Mouse (Mus musculus) kidney, embryonic 14.5 days (tissue): Measurements from ENCODE around the gene AI182371. TPM values are rescaled to one million over a fixed set of nuclear protein-coding genes. Genes with fewer than 3 reads are reported as not detected.

ENCODE experiments used
- ATAC-seq: fragments of 200-750 bp; cut with Nextera tagmentation; 2 replicates; pipeline ENCODE4 v1.8.0; 2017; ENCODE audit warnings: moderate number of reproducible peaks, mild to moderate bottlenecking, moderate TSS enrichment, moderate library complexity; ENCODE audit not compliant: low FRiP score, low TSS enrichment
- H3K27ac ChIP-seq: fragments of 300-500 bp; sonication (generic); 2 replicates; pipeline ENCODE4 v1.5.1; 2014; ENCODE audit warnings: low read depth, mild to moderate bottlenecking, low read length, moderate library complexity, mixed read lengths
- H3K27me3 ChIP-seq: fragments of 300-500 bp; sonication (generic); 2 replicates; pipeline ENCODE4 v1.6.1; 2014; ENCODE audit warnings: mild to moderate bottlenecking, low read length; ENCODE audit not compliant: control insufficient read depth, insufficient read depth
- H3K36me3 ChIP-seq: fragments of 300-500 bp; sonication (generic); 2 replicates; pipeline ENCODE4 v1.6.1; 2014; ENCODE audit warnings: low read length, mixed read lengths; ENCODE audit not compliant: control insufficient read depth, insufficient read depth
- H3K4me1 ChIP-seq: fragments of 300-500 bp; sonication (generic); 2 replicates; pipeline ENCODE4 v1.6.1; 2014; ENCODE audit warnings: low read length, mixed read lengths; ENCODE audit not compliant: control insufficient read depth, insufficient read depth
- H3K4me2 ChIP-seq: fragments of 300-500 bp; sonication (generic); replicated peaks from 2 replicates; pipeline ENCODE4 v1.6.1; 2014; ENCODE audit warnings: low read depth, mild to moderate bottlenecking, low read length
- H3K4me3 ChIP-seq: fragments of 300-500 bp; sonication (generic); 2 replicates; pipeline ENCODE4 v1.5.1; 2014; ENCODE audit warnings: mild to moderate bottlenecking, low read length
- H3K9ac ChIP-seq: fragments of 300-500 bp; sonication (generic); 2 replicates; pipeline ENCODE4 v1.6.1; 2014; ENCODE audit warnings: low read depth, mild to moderate bottlenecking, low read length, moderate library complexity
- H3K9me3 ChIP-seq: fragments of 300-500 bp; sonication (generic); 2 replicates; pipeline ENCODE4 v1.6.1; 2016; ENCODE audit warnings: low read length; ENCODE audit not compliant: control insufficient read depth
- WGBS: fragments of 180-500 bp; shearing (Covaris S2); extraction: QIAGEN DNeasy Blood & Tissue Kit; methylation state at CpG from one replicate; pipeline ENCODE4 v1.1.7; 2014; 5-methylcytosine and 5-hydroxymethylcytosine counted together
- polyA plus RNA-seq: library from polyadenylated mRNA; unstranded; fragments of >200 nt; fragmentation: Nextera tagmentation; extraction: Ambion mirVana; gene quantifications from 2 replicates; pipeline ENCODE4 v1.2.1, GENCODE M21; 2014

AI182371 gene
- polyA plus RNA-seq, 1 experiment from 2014 or later: 0.24 TPM

DNA sequence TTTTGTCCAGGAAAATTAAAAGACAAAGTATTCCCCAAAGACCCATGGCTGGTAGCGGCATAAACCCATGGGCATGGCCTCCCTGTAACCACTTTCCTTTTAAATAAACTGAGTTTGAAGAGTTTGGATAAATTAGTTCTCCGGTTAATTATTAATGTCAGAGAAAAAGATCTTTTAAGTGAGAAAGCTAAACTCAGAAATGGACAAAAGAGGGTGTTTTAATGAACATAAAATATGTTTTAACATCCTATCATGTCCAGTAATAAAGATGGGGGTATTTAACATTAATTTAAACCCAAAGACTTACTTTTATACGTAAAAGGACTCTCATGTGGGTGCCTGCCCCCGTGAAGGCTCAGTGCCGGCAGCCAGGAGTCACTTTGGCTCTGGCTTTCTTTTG lies 40.0 kb downstream of the AI182371 start, which contains the start of gene Hc:
Gene Hc (minus strand): TSS at position 101 of the 400 bp plus-strand sequence.
- Histone ChIP-seq H3K27ac (no peak within 1 kb of the TSS), H3K9ac (no peak within 1 kb of the TSS), H3K4me3 (no peak within 1 kb of the TSS), H3K4me2 (no peak within 1 kb of the TSS), H3K27me3 (no peaks in the 10 kb centered on the region), H3K9me3 (no peaks in the 10 kb centered on the region), H3K4me1 (no peaks in the 10 kb centered on the region), H3K36me3 (no peaks in the 10 kb centered on the region)
- WGBS: 68% methylated on average over 5 of the region's 5 CpGs
- no peak for ATAC-seq

- WGBS: 30% methylated on average over 6 of the region's 6 CpGs
- no peaks in the 10 kb centered on the region for H3K27me3 ChIP-seq
- ATAC-seq: no peak
- H3K4me2 ChIP-seq: no peak overlapping the region
- H3K27ac ChIP-seq: no peak overlapping the region
- no peak overlapping the region for H3K4me3 ChIP-seq
- no peak overlapping the region for H3K9ac ChIP-seq
- H3K4me1 ChIP-seq: no peaks in the 10 kb centered on the region
- H3K9me3 ChIP-seq: no peaks in the 10 kb centered on the region
- H3K36me3 ChIP-seq: no peaks in the 10 kb centered on the region
These were observed 40.4 kb downstream of the AI182371 start for GRCm38 (mm10) chr2:35060897-35061296.

GRCm38 (mm10) chr2:35060256-35060655 lies 41.1 kb downstream of the AI182371 start:
- Histone ChIP-seq H3K27ac (no peak overlapping the region), H3K9me3 (no peaks in the 10 kb centered on the region), H3K36me3 (no peaks in the 10 kb centered on the region), H3K4me1 (no peaks in the 10 kb centered on the region), H3K4me2 (no peak overlapping the region), H3K27me3 (no peaks in the 10 kb centered on the region), H3K9ac (no peak overlapping the region), H3K4me3 (no peak overlapping the region)
- ATAC-seq: no peak
- 82% methylated on average over 5 of the region's 5 CpGs for WGBS

GRCm38 (mm10) chr2:35058325-35058724 lies 43.0 kb downstream of the AI182371 start:
- H3K27me3 ChIP-seq: no peaks in the 10 kb centered on the region
- H3K27ac ChIP-seq: no peak overlapping the region
- H3K4me3 ChIP-seq: no peak overlapping the region
- no peaks in the 10 kb centered on the region for H3K4me1 ChIP-seq
- ATAC-seq: no peak
- no peaks in the 10 kb centered on the region for H3K36me3 ChIP-seq
- no peak overlapping the region for H3K4me2 ChIP-seq
- no peak overlapping the region for H3K9ac ChIP-seq
- H3K9me3 ChIP-seq: no peaks in the 10 kb centered on the region
- 86% methylated on average over 2 of the region's 2 CpGs for WGBS

DNA sequence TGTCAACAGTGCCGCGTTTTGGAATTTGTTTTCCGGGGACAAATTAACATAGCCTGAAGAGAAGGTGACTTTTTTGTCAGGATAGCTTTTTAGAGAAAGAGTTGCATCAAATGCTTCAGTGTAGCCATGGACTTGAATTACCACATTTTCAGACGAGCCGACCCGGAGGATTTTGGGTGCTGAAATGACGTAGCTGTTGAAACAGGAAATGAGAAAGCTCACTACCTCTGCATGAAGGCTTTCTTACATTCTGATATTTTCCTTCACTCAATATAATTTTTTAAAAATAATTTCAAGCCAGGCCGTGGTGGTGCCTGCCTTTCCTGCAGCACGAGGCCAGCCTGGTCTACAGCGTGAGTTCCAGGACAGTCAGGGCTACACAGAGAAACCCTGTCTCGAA lies 44.1 kb downstream of the AI182371 start:
- H3K9me3 ChIP-seq: no peaks in the 10 kb centered on the region
- H3K9ac ChIP-seq: no peak overlapping the region
- ATAC-seq: no peak
- H3K36me3 ChIP-seq: no peaks in the 10 kb centered on the region
- no peak overlapping the region for H3K27ac ChIP-seq
- 86% methylated on average over 11 of the region's 11 CpGs for WGBS
- H3K27me3 ChIP-seq: no peaks in the 10 kb centered on the region
- H3K4me3 ChIP-seq: no peak overlapping the region
- H3K4me2 ChIP-seq: no peak overlapping the region
- no peaks in the 10 kb centered on the region for H3K4me1 ChIP-seq

- H3K9me3 ChIP-seq: no peaks in the 10 kb centered on the region
- no peak overlapping the region for H3K4me2 ChIP-seq
- no peaks in the 10 kb centered on the region for H3K27me3 ChIP-seq
- H3K4me1 ChIP-seq: no peaks in the 10 kb centered on the region
- no peak overlapping the region for H3K27ac ChIP-seq
- 39% methylated on average over 5 of the region's 5 CpGs for WGBS
- no peaks in the 10 kb centered on the region for H3K36me3 ChIP-seq
- no peak for ATAC-seq
- no peak overlapping the region for H3K9ac ChIP-seq
- H3K4me3 ChIP-seq: no peak overlapping the region
These were observed 52.5 kb downstream of the AI182371 start for GRCm38 (mm10) chr2:35048851-35049250.

GRCm38 (mm10) chr2:35044956-35045355 lies 56.4 kb downstream of the AI182371 start:
- Histone ChIP-seq H3K4me2 (no peak overlapping the region), H3K27me3 (no peaks in the 10 kb centered on the region), H3K9me3 (peaks cover 5% of the 10 kb centered on the region; the same call in 1 of the 2 replicates), H3K4me1 (no peaks in the 10 kb centered on the region), H3K27ac (no peak overlapping the region), H3K4me3 (no peak overlapping the region), H3K9ac (no peak overlapping the region), H3K36me3 (no peaks in the 10 kb centered on the region)
- ATAC-seq: no peak
- 77% methylated on average over 2 of the region's 2 CpGs for WGBS

GRCm38 (mm10) chr2:35038580-35039375 lies 62.6 kb downstream of the AI182371 start:
- H3K27me3 ChIP-seq: no peaks in the 10 kb centered on the region
- 94% methylated on average over 9 of the region's 9 CpGs for WGBS
- no peaks in the 10 kb centered on the region for H3K36me3 ChIP-seq
- no peak overlapping the region for H3K9ac ChIP-seq
- no peak overlapping the region for H3K27ac ChIP-seq
- H3K4me2 ChIP-seq: no peak overlapping the region
- H3K4me3 ChIP-seq: no peak overlapping the region
- no peaks in the 10 kb centered on the region for H3K4me1 ChIP-seq
- ATAC-seq: no peak
- H3K9me3 ChIP-seq: peaks cover 5% of the 10 kb centered on the region; the same call in 1 of the 2 replicates
